Mouse (Mus musculus) stomach, postnatal 0 days (tissue): ENCODE data around the gene Ptprcap. TPM values are rescaled to one million over a fixed set of nuclear protein-coding genes. Genes with fewer than 3 reads are reported as not detected.
A peak's percentile ranks its signal among the peaks of the same experiment; 100 is the strongest.

Source experiments
- ATAC-seq: fragments of 200-750 bp; cut with Nextera tagmentation; 2 replicates; pipeline ENCODE4 v1.8.0; 2017; ENCODE audit not compliant: low FRiP score, low TSS enrichment
- DNase-seq: peaks from one replicate; pipeline ENCODE4 v3.0.0-alpha.2; 2016; ENCODE audit warnings: low spot score
- H3K27ac ChIP-seq: fragments of 300-500 bp; sonication (generic); replicated peaks from 2 replicates; pipeline ENCODE4 v1.5.1; 2014; ENCODE audit warnings: mild to moderate bottlenecking, control low read depth
- H3K27me3 ChIP-seq: fragments of 300-500 bp; sonication (generic); 2 replicates; pipeline ENCODE4 v1.6.1; 2014; ENCODE audit warnings: low read length; ENCODE audit not compliant: control insufficient read depth, insufficient read depth
- H3K36me3 ChIP-seq: fragments of 300-500 bp; sonication (generic); 2 replicates; pipeline ENCODE4 v1.6.1; 2014; ENCODE audit warnings: low read length, mixed read lengths; ENCODE audit not compliant: control insufficient read depth, insufficient read depth
- H3K4me1 ChIP-seq: fragments of 300-500 bp; sonication (generic); replicated peaks from 2 replicates; pipeline ENCODE4 v1.6.1; 2014; ENCODE audit warnings: antibody characterized with exemption; ENCODE audit not compliant: control insufficient read depth, insufficient read depth
- H3K4me2 ChIP-seq: fragments of 300-500 bp; sonication (generic); replicated peaks from 2 replicates; pipeline ENCODE4 v1.6.1; 2014; ENCODE audit warnings: low read depth, mild to moderate bottlenecking, control low read depth, moderate library complexity
- H3K4me3 ChIP-seq: fragments of 300-500 bp; sonication (generic); 2 replicates; pipeline ENCODE4 v1.5.1; 2014; ENCODE audit warnings: low read depth, low read length, control low read depth
- H3K9ac ChIP-seq: fragments of 300-500 bp; sonication (generic); 2 replicates; pipeline ENCODE4 v1.6.1; 2014; ENCODE audit warnings: mild to moderate bottlenecking, low read length, control low read depth, mixed read lengths
- H3K9me3 ChIP-seq: fragments of 300-500 bp; sonication (generic); 2 replicates; pipeline ENCODE4 v1.6.1; 2016; ENCODE audit warnings: low read length; ENCODE audit not compliant: control insufficient read depth
- CTCF ChIP-seq: IDR thresholded peaks from 2 replicates; pipeline ENCODE4 v1.5.1; 2016; ENCODE audit warnings: antibody characterized with exemption, low read depth, mild to moderate bottlenecking, moderate library complexity
- EP300 ChIP-seq: optimal IDR thresholded peaks from 2 replicates; pipeline ENCODE3; 2016; ENCODE audit warnings: antibody characterized with exemption
- WGBS: fragments of 180-500 bp; shearing (Covaris S2); extraction: QIAGEN DNeasy Blood & Tissue Kit; methylation state at CpG from one replicate; pipeline ENCODE4 v1.1.7; 2014; 5-methylcytosine and 5-hydroxymethylcytosine counted together
- polyA plus RNA-seq: library from polyadenylated mRNA; unstranded; fragments of >200 nt; fragmentation: Nextera tagmentation; extraction: Ambion mirVana; gene quantifications from 2 replicates; pipeline ENCODE4 v1.2.1, GENCODE M21; 2015

Ptprcap gene
- polyA plus RNA-seq, 1 experiment from 2014 or later = 1.3 TPM

DNA sequence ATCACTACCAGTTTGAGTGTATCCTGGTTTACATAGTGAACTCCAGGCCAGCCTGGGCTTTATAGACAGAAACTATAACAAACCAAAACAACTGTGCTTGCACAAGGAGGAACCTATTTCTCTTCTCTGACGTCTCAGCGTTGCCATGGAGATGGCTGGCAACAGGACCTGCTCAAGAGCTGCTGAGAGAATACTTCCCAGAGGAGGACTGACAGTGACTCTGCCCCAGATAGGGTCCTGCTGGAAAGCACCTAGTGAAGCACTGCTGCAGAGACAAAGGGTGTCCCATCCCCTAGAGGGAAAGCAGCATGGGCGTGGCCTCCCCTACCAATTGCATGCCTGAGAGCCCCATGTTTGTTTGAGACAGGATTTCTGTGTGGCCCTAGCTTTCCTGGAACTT, 28.5 kb downstream of the Ptprcap start:
- Histone ChIP-seq H3K36me3 (no peaks in the 10 kb centered on the region), H3K4me2 (no peak overlapping the region), H3K4me3 (no peak overlapping the region), H3K27me3 (no peaks in the 10 kb centered on the region), H3K27ac (no peak overlapping the region), H3K4me1 (no peaks in the 10 kb centered on the region), H3K9me3 (no peaks in the 10 kb centered on the region), H3K9ac (no peak overlapping the region)
- WGBS = 26% methylated on average over 3 of the region's 3 CpGs
- ATAC-seq (peak; percentile 74), DNase-seq (peak; percentile 72)
- TF ChIP-seq EP300 = no peak
- no peak for TF ChIP-seq CTCF

DNA sequence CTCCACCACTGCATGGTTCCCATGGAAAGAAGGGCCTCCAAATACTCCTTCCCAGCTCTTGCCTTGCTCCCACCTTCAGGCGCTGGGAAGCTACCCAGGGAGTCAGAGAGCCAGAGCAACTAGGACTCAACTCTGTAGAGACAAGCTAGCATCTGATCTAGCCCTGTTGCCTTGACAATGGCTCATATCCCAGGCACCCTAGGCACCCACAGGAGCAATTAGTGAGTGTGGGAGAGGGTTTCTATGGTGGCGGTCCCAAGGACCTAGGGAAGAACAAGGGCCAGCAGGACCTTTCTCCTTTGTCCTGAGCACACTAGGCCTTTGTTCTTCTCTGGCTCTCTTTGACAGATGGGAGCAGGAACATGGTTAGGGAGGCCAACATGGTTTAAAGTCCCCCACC, 30.3 kb downstream of the Ptprcap start:
- TF ChIP-seq CTCF = no peak
- no peak for TF ChIP-seq EP300
- no peak overlapping the region for H3K4me3 ChIP-seq
- H3K9ac ChIP-seq = no peak overlapping the region
- H3K36me3 ChIP-seq = no peaks in the 10 kb centered on the region
- no peak overlapping the region for H3K4me2 ChIP-seq
- no peak overlapping the region for H3K27ac ChIP-seq
- 87% methylated on average over 2 of the region's 2 CpGs for WGBS
- DNase-seq = no peak
- H3K4me1 ChIP-seq = no peaks in the 10 kb centered on the region
- no peaks in the 10 kb centered on the region for H3K27me3 ChIP-seq
- ATAC-seq = no peak
- no peaks in the 10 kb centered on the region for H3K9me3 ChIP-seq

DNA sequence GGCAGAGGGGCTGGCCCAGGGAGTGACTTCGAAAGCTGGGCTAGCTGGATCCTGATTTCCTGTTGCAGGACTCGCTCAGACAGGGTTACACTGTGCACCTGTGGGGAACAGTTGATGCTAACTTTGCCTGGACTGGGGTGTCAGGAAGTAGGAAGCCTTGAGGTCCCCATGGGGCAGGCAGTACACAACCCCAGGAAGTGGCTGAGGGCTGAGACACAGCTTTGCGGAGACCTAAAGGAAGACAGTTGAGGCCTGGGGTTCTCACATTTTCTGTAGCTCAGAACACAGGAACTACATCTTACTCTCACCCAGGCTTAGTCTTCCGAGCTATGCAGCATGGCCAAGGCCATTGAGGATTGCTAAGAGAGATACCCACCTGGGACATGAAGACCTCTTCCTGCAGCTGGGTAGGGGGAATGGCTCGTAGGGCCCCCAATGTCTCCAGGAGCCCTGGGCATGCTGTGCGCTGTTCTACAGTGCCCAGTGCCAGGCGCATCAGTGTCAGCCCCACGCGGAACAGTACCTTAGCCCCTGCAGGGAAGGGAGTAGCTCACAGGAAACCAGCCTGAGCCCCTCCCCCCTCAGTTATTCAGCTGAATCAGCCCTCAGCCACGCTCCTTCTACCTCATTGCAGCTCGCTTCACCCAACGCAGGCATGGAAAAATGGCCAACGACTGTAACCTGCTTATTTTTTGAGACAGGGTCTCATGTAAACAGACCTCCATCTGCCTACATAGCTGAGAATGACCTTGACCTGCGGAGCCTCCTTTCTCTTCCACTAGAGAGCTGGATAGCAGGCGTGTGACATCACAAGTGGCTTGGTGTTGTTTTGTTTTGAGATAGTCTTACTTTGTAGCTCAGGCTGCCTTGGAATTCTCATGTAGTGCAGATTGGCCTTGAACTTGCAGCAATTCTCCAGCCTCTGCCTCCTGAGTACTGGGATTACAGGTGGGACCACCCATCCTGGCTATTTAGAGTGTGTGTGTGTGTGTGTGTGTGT, 31.9 kb downstream of the Ptprcap start:
- H3K27me3 ChIP-seq = no peaks in the 10 kb centered on the region
- no peaks in the 10 kb centered on the region for H3K4me1 ChIP-seq
- H3K9me3 ChIP-seq = no peaks in the 10 kb centered on the region
- WGBS = 47% methylated on average over 15 of the region's 15 CpGs
- no peak overlapping the region for H3K9ac ChIP-seq
- ATAC-seq = 0 out of 2 replicates have a peak, but pooled peaks have one; percentile 7
- no peak overlapping the region for H3K27ac ChIP-seq
- no peak overlapping the region for H3K4me3 ChIP-seq
- H3K4me2 ChIP-seq = no peak overlapping the region
- TF ChIP-seq CTCF = no peak
- DNase-seq = no peak
- no peaks in the 10 kb centered on the region for H3K36me3 ChIP-seq

DNA sequence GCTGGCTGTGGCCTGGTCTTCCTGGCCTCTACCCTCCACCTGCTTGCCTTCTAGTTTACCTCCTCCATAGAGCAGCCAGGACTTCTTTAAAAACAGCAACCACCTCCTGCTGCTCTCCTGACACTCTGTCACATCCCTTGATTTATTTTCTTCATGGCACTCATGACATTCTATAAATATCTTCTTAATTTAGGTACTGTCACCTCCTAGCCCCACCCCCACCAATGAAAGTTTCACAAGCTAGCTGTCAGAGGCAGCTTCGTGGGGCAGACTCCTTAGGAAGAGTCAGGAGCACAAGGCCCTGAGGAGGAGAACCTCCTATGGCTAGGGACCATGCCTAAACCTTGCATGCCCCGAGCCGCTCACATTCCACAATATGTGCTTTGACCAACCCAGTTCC, 33.9 kb downstream of the Ptprcap start:
- ATAC-seq (no peak), DNase-seq (no peak)
- Histone ChIP-seq H3K4me2 (no peak overlapping the region), H3K27me3 (no peaks in the 10 kb centered on the region), H3K36me3 (no peaks in the 10 kb centered on the region), H3K27ac (no peak overlapping the region), H3K9me3 (no peaks in the 10 kb centered on the region), H3K4me3 (no peak overlapping the region), H3K9ac (no peak overlapping the region), H3K4me1 (no peaks in the 10 kb centered on the region)
- 74% methylated on average over 3 of the region's 3 CpGs for WGBS
- TF ChIP-seq EP300 = no peak
- no peak for TF ChIP-seq CTCF

DNA sequence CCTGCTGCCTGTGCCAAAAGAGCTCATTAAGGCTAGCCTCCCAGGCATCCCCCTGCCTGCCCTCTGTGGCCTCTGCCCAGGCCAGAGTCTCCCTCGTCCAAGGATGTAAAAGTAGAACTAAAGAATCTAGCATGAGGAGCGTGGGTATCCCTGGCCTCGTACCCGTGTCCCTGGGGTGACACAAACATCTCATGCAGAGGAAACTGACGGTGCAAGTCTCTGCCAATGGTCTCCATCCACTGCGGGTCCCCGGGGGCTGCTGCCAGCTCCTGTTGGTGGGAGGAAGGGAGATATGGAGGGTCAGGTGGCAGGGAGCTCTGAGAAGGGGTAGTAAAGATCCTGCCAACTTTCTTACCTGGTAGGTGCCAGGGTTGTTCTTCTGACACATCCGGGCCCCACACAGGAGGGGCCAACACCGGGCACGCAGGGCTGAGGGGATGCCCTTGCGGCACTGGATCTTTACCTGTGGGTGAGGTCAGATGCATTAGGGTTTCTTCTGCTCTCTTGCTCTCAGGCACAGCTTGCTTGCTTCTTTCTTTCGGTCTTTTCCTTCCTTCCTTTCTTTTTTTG, 35.7 kb downstream of the Ptprcap start:
- DNase-seq (no peak), ATAC-seq (no peak)
- H3K9ac ChIP-seq = no peak overlapping the region
- WGBS = 85% methylated on average over 12 of the region's 12 CpGs
- H3K9me3 ChIP-seq = no peaks in the 10 kb centered on the region
- H3K4me3 ChIP-seq = no peak overlapping the region
- no peak for TF ChIP-seq CTCF
- TF ChIP-seq EP300 = no peak
- peaks cover 3% of the 10 kb centered on the region for H3K4me1 ChIP-seq
- H3K4me2 ChIP-seq = no peak overlapping the region
- no peaks in the 10 kb centered on the region for H3K27me3 ChIP-seq
- peaks cover 3% of the 10 kb centered on the region; the same call in 1 of the 2 replicates for H3K36me3 ChIP-seq
- no peak overlapping the region for H3K27ac ChIP-seq
